Mouse (Mus musculus): ENCODE measurements around the gene Bri3bp. TPM values are rescaled to one million over a fixed set of nuclear protein-coding genes. Genes with fewer than 3 reads are reported as not detected.

The Bri3bp gene
- polyA plus RNA-seq (2014; fragmentation: Illumina TruSeq; extraction: RNeasy Lipid Tissue Mini Kit (QIAGEN cat#74804); ENCODE audit: low read depth, low replicate concordance), result 7.6 TPM

GRCm38 (mm10) chr5:125441234-125442114 lies at the start of gene Bri3bp:
Gene Bri3bp (plus strand): TSS chr5:125441568.

GRCm38 (mm10) chr5:125433793-125434337 lies 7.5 kb upstream of the Bri3bp start, which contains the start of gene Dhx37:
Gene Dhx37 (minus strand): TSS chr5:125434121.

GRCm38 (mm10) chr5:125475601-125476285 lies 34.4 kb downstream of the Bri3bp start, which contains the start of gene Aacs:
Gene Aacs (plus strand): TSS chr5:125475814.

Other genes starting within 250 kb of the Bri3bp start
- 1.4 TPM for gene Scarb1, start 100.5 kb upstream of the Bri3bp start, polyA plus RNA-seq (2014; fragmentation: Illumina TruSeq; extraction: RNeasy Lipid Tissue Mini Kit (QIAGEN cat#74804); ENCODE audit: low read depth, low replicate concordance)
- gene Gm10382, start 52.2 kb upstream of the Bri3bp start, polyA plus RNA-seq (2014; fragmentation: Illumina TruSeq; extraction: RNeasy Lipid Tissue Mini Kit (QIAGEN cat#74804); ENCODE audit: low read depth, low replicate concordance), result not detected
- gene Ubc, start 51.4 kb upstream of the Bri3bp start, polyA plus RNA-seq (2014; fragmentation: Illumina TruSeq; extraction: RNeasy Lipid Tissue Mini Kit (QIAGEN cat#74804); ENCODE audit: low read depth, low replicate concordance), result 27.8 TPM
- 2.3 TPM for gene Dhx37, start 7.4 kb upstream of the Bri3bp start, polyA plus RNA-seq (2014; fragmentation: Illumina TruSeq; extraction: RNeasy Lipid Tissue Mini Kit (QIAGEN cat#74804); ENCODE audit: low read depth, low replicate concordance)
- gene Aacs, start 34.2 kb downstream of the Bri3bp start, polyA plus RNA-seq (2014; fragmentation: Illumina TruSeq; extraction: RNeasy Lipid Tissue Mini Kit (QIAGEN cat#74804); ENCODE audit: low read depth, low replicate concordance), result 2.4 TPM
- gene Tmem132b, start 90.2 kb downstream of the Bri3bp start, polyA plus RNA-seq (2014; fragmentation: Illumina TruSeq; extraction: RNeasy Lipid Tissue Mini Kit (QIAGEN cat#74804); ENCODE audit: low read depth, low replicate concordance), result not detected